Mouse (Mus musculus): ENCODE measurements around the gene Fam129c. TPM values are rescaled to one million over a fixed set of nuclear protein-coding genes. Genes with fewer than 3 reads are reported as not detected.

The Fam129c gene
- polyA plus RNA-seq, 1 experiment from 2014 or later = 4.0 TPM

DNA sequence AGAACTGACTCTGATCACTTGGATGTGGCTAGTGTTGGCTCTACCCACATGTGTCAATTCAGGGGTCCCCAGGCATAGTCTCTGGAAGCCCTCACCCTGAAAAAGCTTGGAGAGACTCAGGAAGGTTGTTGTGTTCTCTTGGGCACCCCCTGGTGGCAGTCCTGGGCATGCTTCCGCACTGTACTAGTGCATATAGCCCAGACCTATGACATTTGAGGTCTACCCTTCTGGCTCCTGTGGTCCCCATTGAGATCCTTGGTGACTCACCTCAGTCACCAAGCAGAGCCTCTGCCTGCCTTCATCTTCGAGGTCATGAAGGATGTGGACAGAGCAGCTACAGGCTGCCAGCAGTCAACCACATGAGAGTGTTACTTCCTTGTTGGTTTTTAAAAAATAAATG lies 10.6 kb upstream of the Fam129c start:
- ATAC-seq (ENCODE audit: insufficient read depth, low FRiP score) = no peak
- H3K9ac ChIP-seq (ENCODE audit: low read length) = no peak overlapping the region
- H3K4me1 ChIP-seq (ENCODE audit: control insufficient read depth, insufficient read depth, low read length) = peaks cover 8% of the 10 kb centered on the region
- WGBS = 71% methylated on average over 2 of the region's 2 CpGs
- no peaks in the 10 kb centered on the region for H3K9me3 ChIP-seq (replicated peaks; ENCODE audit: control insufficient read depth, low read length)
- no peak overlapping the region for H3K4me3 ChIP-seq (replicated peaks; ENCODE audit: low read length)
- H3K27ac ChIP-seq (ENCODE audit: low read length) = no peak overlapping the region
- H3K36me3 ChIP-seq (ENCODE audit: control insufficient read depth, insufficient read depth, low read length) = peaks cover 5% of the 10 kb centered on the region
- H3K4me2 ChIP-seq (ENCODE audit: low read depth, low read length) = no peak overlapping the region
- no peaks in the 10 kb centered on the region for H3K27me3 ChIP-seq (ENCODE audit: control insufficient read depth, insufficient read depth, low read length)

DNA sequence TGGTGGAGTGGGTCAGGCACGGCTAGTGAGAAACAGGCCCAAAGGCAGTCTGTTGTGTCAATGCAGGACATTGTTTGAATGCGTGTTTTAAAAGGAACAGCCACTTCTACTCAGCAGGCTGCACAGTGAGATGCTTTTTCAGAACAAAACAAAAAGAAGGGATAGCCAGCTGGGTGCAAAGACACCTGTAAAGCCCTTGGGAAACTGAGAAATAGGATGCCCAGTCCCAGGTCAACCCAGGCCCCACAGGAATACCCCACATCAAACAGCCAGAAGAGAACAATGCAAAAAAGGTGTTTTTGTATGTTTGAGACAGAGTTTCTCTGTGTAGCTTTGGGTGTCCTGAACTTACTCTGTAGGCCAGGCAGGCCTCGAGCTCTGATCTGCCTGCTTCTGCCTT lies 8.7 kb upstream of the Fam129c start:
- 75% methylated on average over 3 of the region's 3 CpGs for WGBS

DNA sequence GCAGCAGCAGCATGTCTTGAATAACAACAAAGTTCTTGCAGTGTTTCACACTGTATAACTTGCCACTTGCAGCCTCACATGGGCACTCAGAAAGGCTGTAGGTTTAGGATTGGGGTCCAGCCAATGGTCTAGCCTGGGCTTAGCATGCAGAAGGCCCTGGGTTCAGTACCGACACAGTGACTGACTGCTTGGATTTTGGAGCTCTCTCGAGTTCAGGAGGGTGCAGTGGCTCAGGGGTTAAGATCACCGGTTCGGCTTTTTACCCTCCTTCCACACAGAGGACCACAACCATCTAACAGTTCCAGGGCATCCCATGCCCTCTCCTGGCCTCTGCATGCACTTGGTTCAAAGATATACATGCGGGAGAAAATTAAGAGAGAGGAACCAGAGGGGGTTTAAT lies 6.4 kb upstream of the Fam129c start:
- H3K9ac ChIP-seq (ENCODE audit: low read length) = peak overlapping the region; percentile 98
- H3K9me3 ChIP-seq (replicated peaks; ENCODE audit: control insufficient read depth, low read length) = no peaks in the 10 kb centered on the region
- no peaks in the 10 kb centered on the region for H3K27me3 ChIP-seq (ENCODE audit: control insufficient read depth, insufficient read depth, low read length)
- H3K36me3 ChIP-seq (ENCODE audit: control insufficient read depth, insufficient read depth, low read length) = no peaks in the 10 kb centered on the region; the same call in 1 of the 2 replicates
- ATAC-seq (ENCODE audit: insufficient read depth, low FRiP score) = no peak
- peak overlapping the region; percentile 99 for H3K27ac ChIP-seq (ENCODE audit: low read length)
- peaks cover 24% of the 10 kb centered on the region for H3K4me1 ChIP-seq (ENCODE audit: control insufficient read depth, insufficient read depth, low read length)
- H3K4me2 ChIP-seq (ENCODE audit: low read depth, low read length) = peak overlapping the region; percentile 68
- peak overlapping the region; percentile 94 for H3K4me3 ChIP-seq (replicated peaks; ENCODE audit: low read length)
- WGBS = 17% methylated on average over 5 of the region's 5 CpGs

More for the DNA sequence above, 8.7 kb upstream of the Fam129c start:
- Histone ChIP-seq H3K9ac (ENCODE audit: low read length) (no peak overlapping the region), H3K27me3 (ENCODE audit: control insufficient read depth, insufficient read depth, low read length) (no peaks in the 10 kb centered on the region), H3K9me3 (replicated peaks; ENCODE audit: control insufficient read depth, low read length) (no peaks in the 10 kb centered on the region), H3K4me3 (replicated peaks; ENCODE audit: low read length) (no peak overlapping the region), H3K4me2 (ENCODE audit: low read depth, low read length) (no peak overlapping the region), H3K36me3 (ENCODE audit: control insufficient read depth, insufficient read depth, low read length) (peaks cover 5% of the 10 kb centered on the region), H3K27ac (ENCODE audit: low read length) (no peak overlapping the region), H3K4me1 (ENCODE audit: control insufficient read depth, insufficient read depth, low read length) (peaks cover 19% of the 10 kb centered on the region)
- ATAC-seq (ENCODE audit: insufficient read depth, low FRiP score) = no peak

DNA sequence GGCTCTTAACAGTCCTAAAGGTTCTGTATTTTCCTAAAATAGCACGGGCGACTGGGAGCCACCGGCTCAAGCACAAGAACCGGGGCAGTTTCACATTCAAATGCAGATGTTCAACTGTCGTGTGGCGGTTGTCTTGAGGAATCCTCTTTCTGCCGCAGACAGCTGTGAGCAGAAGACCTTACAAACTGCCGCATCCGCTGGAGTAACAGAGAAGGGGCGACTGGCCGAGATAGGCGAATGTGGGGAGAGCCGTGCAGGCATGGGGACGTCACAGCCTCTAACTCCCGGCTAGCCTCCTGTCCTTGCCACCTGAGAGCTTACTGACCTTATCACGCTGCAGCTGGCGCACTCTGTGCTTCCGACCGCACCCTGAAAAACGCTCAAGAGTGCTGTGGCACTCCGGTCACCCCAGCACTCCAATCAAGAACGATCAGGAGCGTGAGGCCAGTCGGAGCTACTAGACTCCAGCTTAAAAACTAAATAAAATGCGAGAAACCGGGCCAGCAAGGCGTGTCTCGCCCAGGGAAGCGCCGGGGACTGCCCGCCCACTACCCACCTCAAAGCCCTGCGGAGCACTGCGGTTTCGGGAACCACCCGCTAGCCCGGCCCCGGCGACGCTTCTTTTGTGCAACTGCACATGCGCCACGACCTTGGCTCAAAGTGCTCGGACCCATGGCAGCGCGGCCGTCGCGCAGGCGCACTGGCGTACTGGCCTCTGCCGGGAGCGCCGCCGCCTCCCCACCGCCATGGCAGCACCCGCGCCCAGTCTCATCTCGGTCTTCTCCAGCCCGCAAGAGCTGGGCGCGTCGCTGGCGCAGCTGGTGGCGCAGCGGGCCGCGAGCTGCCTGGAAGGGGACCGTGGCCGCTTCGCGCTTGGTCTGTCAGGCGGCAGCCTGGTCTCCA lies 5.7 kb upstream of the Fam129c start, which contains the start of gene Pgls:
Gene Pgls, plus strand, starts transcription at position 706 of the 903 bp plus-strand sequence.
- WGBS = under 1% methylated on average over 70 of the region's 71 CpGs
- Histone ChIP-seq H3K4me1 (ENCODE audit: control insufficient read depth, insufficient read depth, low read length) (peaks cover 24% of the 10 kb centered on the region), H3K27ac (ENCODE audit: low read length) (peak within 1 kb of the TSS; percentile 99), H3K9ac (ENCODE audit: low read length) (peak within 1 kb of the TSS; percentile 98), H3K36me3 (ENCODE audit: control insufficient read depth, insufficient read depth, low read length) (no peaks in the 10 kb centered on the region; the same call in 1 of the 2 replicates), H3K4me3 (replicated peaks; ENCODE audit: low read length) (peak within 1 kb of the TSS; percentile 94), H3K9me3 (replicated peaks; ENCODE audit: control insufficient read depth, low read length) (no peaks in the 10 kb centered on the region), H3K27me3 (ENCODE audit: control insufficient read depth, insufficient read depth, low read length) (no peaks in the 10 kb centered on the region), H3K4me2 (ENCODE audit: low read depth, low read length) (peak within 1 kb of the TSS; percentile 68)
- peak; percentile 88 for ATAC-seq (ENCODE audit: insufficient read depth, low FRiP score)

DNA sequence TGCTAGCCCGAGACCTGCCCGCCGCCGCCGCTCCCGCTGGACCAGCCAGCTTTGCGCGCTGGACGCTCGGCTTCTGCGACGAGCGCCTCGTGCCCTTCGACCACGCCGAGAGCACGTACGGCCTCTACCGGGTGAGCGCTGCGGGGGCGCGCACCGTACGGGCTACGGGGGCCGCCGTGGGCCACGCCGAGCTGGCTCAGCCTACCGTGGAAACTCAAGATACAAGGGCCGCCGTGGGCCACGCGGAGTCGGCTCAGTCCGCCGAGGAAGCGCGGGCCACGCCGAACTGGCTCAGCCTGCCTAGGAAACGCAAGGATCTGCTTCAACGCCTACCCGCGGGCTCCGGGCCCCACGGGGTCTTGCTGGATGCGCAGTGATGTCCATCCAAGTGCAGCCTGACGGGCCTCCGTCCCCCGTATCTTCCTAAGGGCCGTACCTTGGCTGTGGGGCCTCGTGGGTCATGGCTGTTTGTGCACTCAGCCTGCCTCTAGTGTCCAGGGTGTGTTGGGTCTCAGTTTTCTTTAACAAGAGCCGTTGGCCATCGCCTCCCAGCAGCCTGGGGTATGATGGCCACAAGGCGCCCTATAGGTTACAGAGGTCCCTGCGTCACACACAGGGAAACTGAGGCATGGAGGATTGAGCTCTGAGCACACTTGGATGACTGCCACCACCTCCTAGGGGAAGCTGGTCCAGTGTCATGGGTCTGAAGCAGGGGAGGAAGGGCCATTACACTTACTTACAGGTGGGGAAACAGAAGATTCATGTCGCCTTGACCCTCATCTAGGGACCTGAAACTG lies 4.9 kb upstream of the Fam129c start:
- ATAC-seq (ENCODE audit: insufficient read depth, low FRiP score) = peak; percentile 71
- Histone ChIP-seq H3K9me3 (replicated peaks; ENCODE audit: control insufficient read depth, low read length) (no peaks in the 10 kb centered on the region), H3K36me3 (ENCODE audit: control insufficient read depth, insufficient read depth, low read length) (no peaks in the 10 kb centered on the region; the same call in 1 of the 2 replicates), H3K9ac (ENCODE audit: low read length) (peak overlapping the region; percentile 98), H3K27me3 (ENCODE audit: control insufficient read depth, insufficient read depth, low read length) (no peaks in the 10 kb centered on the region), H3K27ac (ENCODE audit: low read length) (peak overlapping the region; percentile 99), H3K4me3 (replicated peaks; ENCODE audit: low read length) (peak overlapping the region; percentile 94), H3K4me2 (ENCODE audit: low read depth, low read length) (peak overlapping the region; percentile 68), H3K4me1 (ENCODE audit: control insufficient read depth, insufficient read depth, low read length) (peaks cover 24% of the 10 kb centered on the region)
- WGBS = 4% methylated on average over 60 of the region's 60 CpGs

DNA sequence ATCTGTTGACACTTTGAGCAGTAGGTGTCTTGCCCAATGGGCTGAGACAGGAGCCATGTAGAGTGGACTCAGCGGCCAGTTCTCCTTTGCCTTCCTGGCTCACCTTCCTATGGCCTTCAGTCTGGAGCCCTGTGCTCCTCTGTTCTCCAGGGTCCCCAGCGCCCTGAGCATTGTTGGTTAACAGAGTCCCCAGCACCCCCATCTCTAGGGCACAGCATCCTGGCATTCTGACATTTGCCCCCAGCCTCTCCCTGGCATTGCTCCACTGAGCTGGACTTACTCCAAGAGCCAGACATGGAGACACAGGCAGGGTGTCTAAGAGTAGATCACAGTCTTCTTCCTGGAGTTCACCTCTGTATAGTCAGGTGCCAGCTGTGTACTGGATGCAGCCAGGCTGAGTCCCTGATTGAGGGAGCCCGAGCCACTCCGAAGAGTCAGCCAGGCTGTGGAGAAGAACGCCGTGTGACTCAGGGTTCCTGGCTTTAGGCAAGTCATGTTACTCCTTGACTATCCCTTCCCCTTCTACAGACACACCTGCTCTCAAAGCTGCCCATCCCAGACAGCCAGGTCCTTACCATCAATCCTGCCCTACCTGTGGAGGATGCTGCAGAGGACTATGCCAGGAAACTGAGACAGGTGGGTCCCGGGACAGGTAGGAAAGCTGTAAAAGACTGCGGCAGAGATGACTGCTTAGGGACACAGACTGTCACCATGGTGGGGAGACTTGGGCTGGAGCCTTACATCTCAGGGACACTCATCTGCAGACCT lies 3.7 kb upstream of the Fam129c start:
- no peak for ATAC-seq (ENCODE audit: insufficient read depth, low FRiP score)
- H3K4me2 ChIP-seq (ENCODE audit: low read depth, low read length) = no peak overlapping the region
- WGBS = 92% methylated on average over 8 of the region's 8 CpGs
- H3K27ac ChIP-seq (ENCODE audit: low read length) = no peak overlapping the region
- H3K4me1 ChIP-seq (ENCODE audit: control insufficient read depth, insufficient read depth, low read length) = peaks cover 24% of the 10 kb centered on the region
- no peak overlapping the region for H3K9ac ChIP-seq (ENCODE audit: low read length)
- H3K9me3 ChIP-seq (replicated peaks; ENCODE audit: control insufficient read depth, low read length) = no peaks in the 10 kb centered on the region
- no peak overlapping the region for H3K4me3 ChIP-seq (replicated peaks; ENCODE audit: low read length)
- no peaks in the 10 kb centered on the region; the same call in 1 of the 2 replicates for H3K36me3 ChIP-seq (ENCODE audit: control insufficient read depth, insufficient read depth, low read length)
- no peaks in the 10 kb centered on the region for H3K27me3 ChIP-seq (ENCODE audit: control insufficient read depth, insufficient read depth, low read length)

DNA sequence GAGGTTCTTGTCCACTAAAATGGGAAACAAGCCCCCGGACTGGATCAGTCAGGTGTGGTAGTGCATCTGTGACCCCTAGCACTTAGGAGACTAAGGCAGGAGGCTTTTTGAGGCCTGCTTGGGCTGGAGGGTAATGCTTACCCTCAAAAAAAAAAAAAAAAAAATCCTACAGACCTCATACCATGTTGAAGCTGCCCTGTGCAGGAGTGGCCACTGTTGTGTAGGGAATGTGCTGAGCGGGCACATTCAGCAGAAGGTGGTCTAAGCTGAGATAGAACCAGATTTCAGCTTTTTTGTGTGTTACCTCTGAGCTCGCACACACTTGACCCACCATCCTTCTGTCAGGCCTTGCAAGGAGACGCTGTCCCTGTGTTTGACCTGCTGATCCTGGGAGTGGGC lies 3.1 kb upstream of the Fam129c start:
- ATAC-seq (ENCODE audit: insufficient read depth, low FRiP score) = no peak
- 91% methylated on average over 4 of the region's 4 CpGs for WGBS
- no peaks in the 10 kb centered on the region; the same call in 1 of the 2 replicates for H3K36me3 ChIP-seq (ENCODE audit: control insufficient read depth, insufficient read depth, low read length)

DNA sequence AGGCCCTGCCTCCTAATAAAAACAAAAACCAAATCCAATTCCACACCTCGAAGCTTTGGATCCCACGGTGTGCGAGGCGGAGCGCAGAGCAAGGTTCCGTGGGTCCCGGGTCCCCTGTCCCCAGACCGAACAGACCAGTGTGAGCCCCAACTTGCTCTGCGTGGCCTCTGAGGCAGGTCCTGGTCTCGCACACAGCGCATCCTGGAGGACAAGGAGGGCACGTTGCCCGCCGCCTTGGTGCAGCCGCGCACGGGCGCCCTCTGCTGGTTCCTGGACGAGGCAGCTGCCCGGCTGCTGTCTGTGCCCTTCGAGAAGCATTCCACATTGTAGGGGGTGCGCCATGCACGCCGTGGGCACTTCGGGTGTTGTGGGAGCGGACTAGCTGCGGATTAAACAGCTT lies 1.6 kb upstream of the Fam129c start:
- Histone ChIP-seq H3K27me3 (ENCODE audit: control insufficient read depth, insufficient read depth, low read length) (peaks cover 5% of the 10 kb centered on the region; the same call in 1 of the 2 replicates), H3K4me2 (ENCODE audit: low read depth, low read length) (peak overlapping the region; percentile 19; the same call in 1 of the 2 replicates), H3K9ac (ENCODE audit: low read length) (peak overlapping the region; percentile 46), H3K4me1 (ENCODE audit: control insufficient read depth, insufficient read depth, low read length) (peaks cover 21% of the 10 kb centered on the region), H3K4me3 (replicated peaks; ENCODE audit: low read length) (no peak overlapping the region), H3K27ac (ENCODE audit: low read length) (no peak overlapping the region), H3K36me3 (ENCODE audit: control insufficient read depth, insufficient read depth, low read length) (no peaks in the 10 kb centered on the region; the same call in 1 of the 2 replicates), H3K9me3 (replicated peaks; ENCODE audit: control insufficient read depth, low read length) (no peaks in the 10 kb centered on the region)
- ATAC-seq (ENCODE audit: insufficient read depth, low FRiP score) = peak; percentile 17; the same call in 1 of the 2 replicates
- 5% methylated on average over 27 of the region's 27 CpGs for whole genome bisulfite sequencing

More for the DNA sequence above, 3.1 kb upstream of the Fam129c start:
- H3K4me2 ChIP-seq (ENCODE audit: low read depth, low read length) = no peak overlapping the region
- H3K9ac ChIP-seq (ENCODE audit: low read length) = no peak overlapping the region
- peaks cover 24% of the 10 kb centered on the region for H3K4me1 ChIP-seq (ENCODE audit: control insufficient read depth, insufficient read depth, low read length)
- H3K27ac ChIP-seq (ENCODE audit: low read length) = no peak overlapping the region
- H3K4me3 ChIP-seq (replicated peaks; ENCODE audit: low read length) = no peak overlapping the region
- no peaks in the 10 kb centered on the region for H3K27me3 ChIP-seq (ENCODE audit: control insufficient read depth, insufficient read depth, low read length)
- H3K9me3 ChIP-seq (replicated peaks; ENCODE audit: control insufficient read depth, low read length) = no peaks in the 10 kb centered on the region
